Mouse (Mus musculus) stomach, embryonic 14.5 days (tissue): ENCODE results near the gene Swi5. TPM values are rescaled to one million over a fixed set of nuclear protein-coding genes. Genes with fewer than 3 reads are reported as not detected.

ENCODE experiments used
- ATAC-seq: fragments of 200-750 bp; cut with Nextera tagmentation; 2 replicates; pipeline ENCODE4 v1.8.0; 2017; ENCODE audit warnings: low read depth, moderate TSS enrichment; ENCODE audit not compliant: insufficient number of reproducible peaks, insufficient read depth, low FRiP score
- H3K27ac ChIP-seq: fragments of 300-500 bp; sonication (generic); 2 replicates; pipeline ENCODE4 v1.5.1; 2014; ENCODE audit warnings: mild to moderate bottlenecking, low read length, moderate library complexity, mixed read lengths
- H3K27me3 ChIP-seq: fragments of 300-500 bp; sonication (generic); 2 replicates; pipeline ENCODE4 v1.6.1; 2014; ENCODE audit warnings: low read length, control low read depth, mixed read lengths; ENCODE audit not compliant: control insufficient read depth, insufficient read depth
- H3K36me3 ChIP-seq: fragments of 300-500 bp; sonication (generic); 2 replicates; pipeline ENCODE4 v1.6.1; 2014; ENCODE audit warnings: mild to moderate bottlenecking, control low read depth, low read length, moderate library complexity, mixed read lengths; ENCODE audit not compliant: control insufficient read depth, insufficient read depth
- H3K4me1 ChIP-seq: fragments of 300-500 bp; sonication (generic); 2 replicates; pipeline ENCODE4 v1.6.1; 2014; ENCODE audit warnings: low read length, control low read depth, mixed read lengths; ENCODE audit not compliant: control insufficient read depth, insufficient read depth
- H3K4me2 ChIP-seq: fragments of 300-500 bp; sonication (generic); replicated peaks from 2 replicates; pipeline ENCODE4 v1.6.1; 2014; ENCODE audit warnings: low read depth, low read length, control low read depth
- H3K4me3 ChIP-seq: fragments of 300-500 bp; sonication (generic); 2 replicates; pipeline ENCODE4 v1.5.1; 2014; ENCODE audit warnings: low read depth, low read length, control low read depth
- H3K9ac ChIP-seq: fragments of 300-500 bp; sonication (generic); replicated peaks from 2 replicates; pipeline ENCODE4 v1.6.1; 2014; ENCODE audit warnings: low read depth, mild to moderate bottlenecking, control low read depth, low read length, moderate library complexity, mixed read lengths
- H3K9me3 ChIP-seq: fragments of 300-500 bp; sonication (generic); 2 replicates; pipeline ENCODE4 v1.6.1; 2016; ENCODE audit warnings: low read depth, low read length, control low read depth; ENCODE audit not compliant: control insufficient read depth
- WGBS: fragments of 180-500 bp; shearing (Covaris S2); extraction: QIAGEN DNeasy Blood & Tissue Kit; methylation state at CpG from one replicate; pipeline ENCODE4 v1.1.7; 2014; 5-methylcytosine and 5-hydroxymethylcytosine counted together
- polyA plus RNA-seq: library from polyadenylated mRNA; unstranded; fragments of >200 nt; fragmentation: Nextera tagmentation; extraction: Ambion mirVana; gene quantifications from 2 replicates; pipeline ENCODE4 v1.2.1, GENCODE M21; 2014

Swi5 gene
- polyA plus RNA-seq, 1 experiment from 2014 or later, result 137 TPM

- Histone ChIP-seq H3K4me1 (peaks cover 46% of the 10 kb centered on the region), H3K4me3 (no peak overlapping the region), H3K9me3 (no peaks in the 10 kb centered on the region), H3K4me2 (peak overlapping the region; percentile 20; the same call in 1 of the 2 replicates), H3K27me3 (no peaks in the 10 kb centered on the region), H3K9ac (no peak overlapping the region), H3K27ac (peak overlapping the region; percentile 99), H3K36me3 (peaks cover 2% of the 10 kb centered on the region; the same call in 1 of the 2 replicates)
- peak; percentile 8; the same call in 1 of the 2 replicates for ATAC-seq
- WGBS, result 34% methylated on average over 20 of the region's 20 CpGs
These were observed 29.2 kb upstream of the Swi5 start for GRCm38 (mm10) chr2:32316887-32317656.

GRCm38 (mm10) chr2:32315751-32316150 lies 27.9 kb upstream of the Swi5 start:
- H3K9me3 ChIP-seq, result no peaks in the 10 kb centered on the region
- WGBS, result 4% methylated on average over 8 of the region's 8 CpGs
- H3K4me3 ChIP-seq, result no peak overlapping the region
- peak overlapping the region; percentile 30 for H3K4me2 ChIP-seq
- no peak for ATAC-seq
- peaks cover 58% of the 10 kb centered on the region for H3K4me1 ChIP-seq
- peak overlapping the region; percentile 99 for H3K27ac ChIP-seq
- no peaks in the 10 kb centered on the region for H3K27me3 ChIP-seq
- H3K36me3 ChIP-seq, result 0 out of 2 replicates have a peak, but pooled peaks cover 2% of the 10 kb centered on the region
- H3K9ac ChIP-seq, result no peak overlapping the region

DNA sequence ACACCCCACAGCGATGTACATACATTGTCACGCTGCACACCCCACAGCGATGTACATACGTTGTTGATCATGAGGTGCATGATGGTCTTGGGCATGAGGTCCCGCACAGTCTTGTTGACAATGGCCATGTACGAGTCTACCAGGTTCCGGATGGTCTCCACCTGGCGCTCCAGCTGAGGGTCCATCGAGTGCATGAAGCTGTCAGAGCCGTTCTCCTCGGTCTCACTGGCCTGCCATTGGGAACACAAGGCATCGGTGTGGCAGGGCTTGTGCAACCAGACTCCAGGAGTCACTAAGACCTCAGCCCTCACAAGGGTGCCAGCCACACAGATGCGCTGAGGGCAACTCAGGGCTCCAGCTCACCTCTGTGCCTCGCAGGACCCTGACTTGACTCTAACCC lies 27.0 kb upstream of the Swi5 start:
- H3K27ac ChIP-seq, result peak overlapping the region; percentile 99
- H3K36me3 ChIP-seq, result peaks cover 9% of the 10 kb centered on the region; the same call in 1 of the 2 replicates
- no peaks in the 10 kb centered on the region for H3K27me3 ChIP-seq
- no peak overlapping the region for H3K9ac ChIP-seq
- WGBS, result 89% methylated on average over 14 of the region's 14 CpGs
- ATAC-seq, result no peak
- H3K4me3 ChIP-seq, result no peak overlapping the region
- H3K4me1 ChIP-seq, result peaks cover 53% of the 10 kb centered on the region
- no peaks in the 10 kb centered on the region for H3K9me3 ChIP-seq
- peak overlapping the region; percentile 30; the same call in 1 of the 2 replicates for H3K4me2 ChIP-seq

GRCm38 (mm10) chr2:32312318-32312964 lies 24.6 kb upstream of the Swi5 start:
- Histone ChIP-seq H3K27ac (peak overlapping the region; percentile 44; the same call in 1 of the 2 replicates), H3K4me3 (peak overlapping the region; percentile 82), H3K36me3 (peaks cover 25% of the 10 kb centered on the region; the same call in 1 of the 2 replicates), H3K4me1 (peaks cover 43% of the 10 kb centered on the region), H3K9ac (peak overlapping the region; percentile 65), H3K9me3 (no peaks in the 10 kb centered on the region), H3K27me3 (no peaks in the 10 kb centered on the region), H3K4me2 (peak overlapping the region; percentile 100)
- 2% methylated on average over 44 of the region's 56 CpGs for WGBS
- ATAC-seq, result peak; percentile 79

- Histone ChIP-seq H3K9ac (peak overlapping the region; percentile 65), H3K36me3 (peaks cover 33% of the 10 kb centered on the region; the same call in 1 of the 2 replicates), H3K27ac (peak overlapping the region; percentile 44; the same call in 1 of the 2 replicates), H3K4me2 (peak overlapping the region; percentile 100), H3K4me1 (peaks cover 35% of the 10 kb centered on the region), H3K9me3 (no peaks in the 10 kb centered on the region), H3K4me3 (peak overlapping the region; percentile 82), H3K27me3 (no peaks in the 10 kb centered on the region)
- 9% methylated on average over 36 of the region's 42 CpGs for WGBS
- ATAC-seq, result no peak
These were observed 23.8 kb upstream of the Swi5 start for GRCm38 (mm10) chr2:32311443-32312317.

GRCm38 (mm10) chr2:32310096-32310845 lies 22.4 kb upstream of the Swi5 start:
- no peak overlapping the region for H3K27ac ChIP-seq
- H3K9me3 ChIP-seq, result no peaks in the 10 kb centered on the region
- peak overlapping the region; percentile 100 for H3K4me2 ChIP-seq
- H3K9ac ChIP-seq, result no peak overlapping the region
- WGBS, result 83% methylated on average over 18 of the region's 18 CpGs
- peaks cover 22% of the 10 kb centered on the region for H3K4me1 ChIP-seq
- no peak overlapping the region for H3K4me3 ChIP-seq
- no peaks in the 10 kb centered on the region for H3K27me3 ChIP-seq
- H3K36me3 ChIP-seq, result peaks cover 42% of the 10 kb centered on the region; the same call in 1 of the 2 replicates
- ATAC-seq, result no peak

GRCm38 (mm10) chr2:32308870-32309568 lies 21.1 kb upstream of the Swi5 start:
- no peak overlapping the region for H3K27ac ChIP-seq
- H3K4me3 ChIP-seq, result no peak overlapping the region
- H3K36me3 ChIP-seq, result peaks cover 50% of the 10 kb centered on the region
- no peaks in the 10 kb centered on the region for H3K9me3 ChIP-seq
- no peak overlapping the region for H3K9ac ChIP-seq
- no peak overlapping the region for H3K4me2 ChIP-seq
- 87% methylated on average over 16 of the region's 16 CpGs for WGBS
- no peaks in the 10 kb centered on the region for H3K27me3 ChIP-seq
- peaks cover 16% of the 10 kb centered on the region for H3K4me1 ChIP-seq
- ATAC-seq, result no peak
